ENCODE assay signal across 15 mouse cellular contexts in the genomic region with DNA sequence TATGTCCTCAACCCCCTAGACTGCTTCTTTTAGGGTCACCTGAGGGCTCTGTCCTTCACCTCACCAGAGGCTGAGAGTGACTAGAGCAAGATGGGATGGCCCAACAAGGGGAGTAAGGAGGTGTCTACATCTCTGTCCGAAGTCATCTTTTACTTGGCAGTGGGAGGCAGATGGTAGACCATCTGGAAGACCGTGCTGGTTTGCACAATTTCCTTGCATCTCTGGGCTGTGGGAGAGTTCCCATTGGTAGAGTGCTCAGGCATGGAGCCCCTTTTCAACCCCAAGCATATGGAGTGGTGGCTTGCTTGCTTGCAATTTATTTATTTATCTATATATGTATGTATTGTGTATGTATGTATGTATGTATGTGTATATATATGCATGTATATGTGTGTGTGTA.
DNase-seq lines count a peak whose midpoint lies in the region; ATAC-seq and TF ChIP-seq lines count a peak whose summit lies in the region.
"Had no signal": no experiment of that assay in that cellular context is flagged by ENCODE, and none has a peak within 500 bp of the region (broad histone marks: within the 10 kb centered on the region; RNA-seq: fewer than 3 reads in every experiment).

No protein-coding gene starts in this region.

- H3K4me2 ChIP-seq in hindbrain, embryonic 12.5 days (replicated peaks) = no peak overlapping the region
- H3K4me2 ChIP-seq in midbrain, embryonic 12.5 days (replicated peaks) = no peak overlapping the region; the same call in 1 of the 2 replicates
- H3K4me2 ChIP-seq: intestine, embryonic 15.5 days; liver, embryonic 11.5 days; lung, embryonic 15.5 days had no signal

- no peak for TF ChIP-seq CTCF in gastrocnemius, adult 2 months (IDR thresholded peaks at IDR 0.05)

- H3K9ac ChIP-seq in hindbrain, embryonic 12.5 days = no peak overlapping the region
- H3K9ac ChIP-seq in midbrain, embryonic 12.5 days (replicated peaks) = no peak overlapping the region
- H3K9ac ChIP-seq: intestine, embryonic 15.5 days; lung, embryonic 15.5 days had no signal

- DNase-seq in layer of hippocampus, adult 9-11 months = peak; percentile 34
- DNase-seq in layer of hippocampus, postnatal 10 days (ENCODE audit: low spot score in 2 of 2) = no peak
- no peak for DNase-seq in Muller cell, postnatal 12 days (ENCODE audit: inconsistent ontology term)
- DNase-seq in left cerebral cortex, adult 11 months (ENCODE audit: low spot score) = no peak
- DNase-seq in gastrocnemius, adult 2 months = no peak
- DNase-seq: adrenal gland, adult 2 months; cerebellum, adult 9-10 months; gastrocnemius, postnatal 10 days; heart, postnatal 14 days; kidney, postnatal 14 days had no signal

- intact Hi-C loops in gastrocnemius, adult 2 months (cut with DNase I) = no loop called here

- H3K36me3 ChIP-seq in hindbrain, embryonic 12.5 days = no peaks in the 10 kb centered on the region
- H3K36me3 ChIP-seq in midbrain, embryonic 12.5 days = no peaks in the 10 kb centered on the region
- H3K36me3 ChIP-seq: intestine, embryonic 15.5 days; lung, embryonic 15.5 days had no signal

- no peak overlapping the region for H3K4me3 ChIP-seq in hindbrain, embryonic 12.5 days
- H3K4me3 ChIP-seq in midbrain, embryonic 12.5 days = no peak overlapping the region
- no peak overlapping the region for H3K4me3 ChIP-seq in gastrocnemius, adult 2 months
- H3K4me3 ChIP-seq: intestine, embryonic 15.5 days; lung, embryonic 15.5 days had no signal

- WGBS in hindbrain, embryonic 12.5 days = 59% methylated on average over 2 of the region's 2 CpGs
- 55% methylated on average over 2 of the region's 2 CpGs for WGBS in midbrain, embryonic 12.5 days

- no peaks in the 10 kb centered on the region for H3K9me3 ChIP-seq in hindbrain, embryonic 12.5 days (replicated peaks)
- H3K9me3 ChIP-seq in midbrain, embryonic 12.5 days = no peaks in the 10 kb centered on the region
- H3K9me3 ChIP-seq: intestine, embryonic 15.5 days; lung, embryonic 15.5 days had no signal

- no peaks in the 10 kb centered on the region for H3K27me3 ChIP-seq in hindbrain, embryonic 12.5 days
- no peaks in the 10 kb centered on the region for H3K27me3 ChIP-seq in midbrain, embryonic 12.5 days
- H3K27me3 ChIP-seq: intestine, embryonic 15.5 days; lung, embryonic 15.5 days had no signal

- peak; percentile 17; the same call in 1 of the 2 replicates for ATAC-seq in hindbrain, embryonic 12.5 days (ENCODE audit: low FRiP score)
- ATAC-seq in midbrain, embryonic 12.5 days (ENCODE audit: low FRiP score, low read depth) = no peak
- ATAC-seq: intestine, embryonic 15.5 days had no signal

- H3K27ac ChIP-seq in hindbrain, embryonic 12.5 days = peak overlapping the region; percentile 89
- H3K27ac ChIP-seq in midbrain, embryonic 12.5 days (replicated peaks) = peak overlapping the region; percentile 90
- no peak overlapping the region for H3K27ac ChIP-seq in gastrocnemius, adult 2 months
- H3K27ac ChIP-seq: intestine, embryonic 15.5 days; lung, embryonic 15.5 days had no signal

- peaks cover 62% of the 10 kb centered on the region for H3K4me1 ChIP-seq in hindbrain, embryonic 12.5 days
- H3K4me1 ChIP-seq in midbrain, embryonic 12.5 days = peaks cover 59% of the 10 kb centered on the region
